Mouse (Mus musculus) CH12.LX (cell line): ENCODE measurements at regions not wholly inside any gene's neighbourhood (a gene's known extent, or its start where the extent isn't known, plus 50 kb on each side); places are given as distances from the start of the nearest gene placed in this dataset.

Source experiments
- DNase-seq: peaks from one replicate; pipeline ENCODE4 v3.0.0-alpha.2; 2013; ENCODE audit errors: extremely low read depth
- H3K27ac ChIP-seq: 2 replicates; pipeline ENCODE4 v1.5.1; 2012; ENCODE audit warnings: low read depth, mild to moderate bottlenecking, control low read depth, moderate library complexity; ENCODE audit not compliant: insufficient read depth
- H3K27me3 ChIP-seq: replicated peaks from 2 replicates; pipeline ENCODE3; 2012; ENCODE audit warnings: inconsistent platforms
- H3K36me3 ChIP-seq, 2 experiments: replicated peaks in 1 of 2; 2 replicates each; pipeline versions ENCODE3 to v1.6.1; 2012; ENCODE audit warnings: inconsistent platforms in 1 of 2, low read length in 1 of 2, mild to moderate bottlenecking in 1 of 2, mixed read lengths in 1 of 2, moderate library complexity in 1 of 2; ENCODE audit not compliant: control insufficient read depth in 1 of 2, insufficient read depth in 1 of 2
- H3K4me1 ChIP-seq, 2 experiments: 2 replicates each; pipeline ENCODE4 v1.6.1; 2012; ENCODE audit warnings: inconsistent platforms in 1 of 2, moderate library complexity in 1 of 2; ENCODE audit not compliant: insufficient read depth in 2 of 2, control insufficient read depth in 1 of 2
- H3K4me2 ChIP-seq: 2 replicates; pipeline ENCODE4 v1.6.1; 2012; ENCODE audit warnings: low read depth, mild to moderate bottlenecking, control low read depth; ENCODE audit not compliant: poor library complexity, insufficient read depth, severe bottlenecking
- H3K4me3 ChIP-seq, 3 experiments: fragments of 150-350 bp in 1 of 3; sonication (generic) in 1 of 3; replicated peaks in 1 of 3; 2 replicates each; pipeline versions ENCODE3 to v1.5.1; 2011 to 2012; ENCODE audit warnings: low read depth in 2 of 3, low read length in 2 of 3, mild to moderate bottlenecking in 2 of 3, moderate library complexity in 2 of 3, control low read depth in 1 of 3, improper control_type of control experiment in 1 of 3, inconsistent platforms in 1 of 3, mixed read lengths in 1 of 3; ENCODE audit not compliant: poor library complexity in 1 of 3
- H3K79me2 ChIP-seq: replicated peaks from 2 replicates; pipeline ENCODE4 v1.6.1; 2012; ENCODE audit warnings: mild to moderate bottlenecking, moderate library complexity; ENCODE audit not compliant: control insufficient read depth, poor library complexity, insufficient read depth, severe bottlenecking; ENCODE audit errors: extremely low read depth
- H3K9ac ChIP-seq: 2 replicates; pipeline ENCODE4 v1.6.1; 2012; ENCODE audit warnings: low read depth, mild to moderate bottlenecking, control low read depth, moderate library complexity; ENCODE audit not compliant: insufficient read depth
- H3K9me3 ChIP-seq: replicated peaks from 2 replicates; pipeline ENCODE3; 2012; ENCODE audit warnings: low read length, inconsistent platforms, mixed read lengths
- CHD1 ChIP-seq: IDR thresholded peaks from 2 replicates; pipeline ENCODE4 v1.6.1; 2012; ENCODE audit warnings: low read depth, low read length, improper control_type of control experiment, inconsistent platforms
- CHD2 ChIP-seq: IDR thresholded peaks from 2 replicates; pipeline ENCODE4 v1.6.1; 2011; ENCODE audit warnings: low read length, improper control_type of control experiment
- CTCF ChIP-seq, 2 experiments: IDR thresholded peaks in 1 of 2; conservative IDR thresholded peaks in 1 of 2; 2 replicates each; pipeline ENCODE4 v1.5.1; 2011 to 2012; ENCODE audit warnings: low read depth in 2 of 2, low read length in 2 of 2, improper control_type of control experiment in 1 of 2, inconsistent platforms in 1 of 2, mild to moderate bottlenecking in 1 of 2, moderate library complexity in 1 of 2
- ELF1 ChIP-seq: IDR thresholded peaks from 2 replicates; pipeline ENCODE4 v1.6.1; 2014; ENCODE audit warnings: low read depth, mild to moderate bottlenecking, inconsistent platforms, low read length, improper control_type of control experiment
- EP300 ChIP-seq: IDR thresholded peaks from 2 replicates; pipeline ENCODE4 v1.6.1; 2011; ENCODE audit warnings: low read length, improper control_type of control experiment
- ETS1 ChIP-seq: conservative IDR thresholded peaks from 2 replicates; pipeline ENCODE4 v1.6.1; 2012; ENCODE audit warnings: low read depth, mild to moderate bottlenecking, inconsistent platforms, low read length, improper control_type of control experiment, moderate library complexity
- IRF4 ChIP-seq: IDR thresholded peaks from 2 replicates; pipeline ENCODE4 v1.6.1; 2014; ENCODE audit warnings: low read depth, mild to moderate bottlenecking, inconsistent platforms, low read length, improper control_type of control experiment
- JUN ChIP-seq: IDR thresholded peaks from 2 replicates; pipeline ENCODE4 v1.6.1; 2011; ENCODE audit warnings: low read depth, mild to moderate bottlenecking, low read length, improper control_type of control experiment, moderate library complexity; ENCODE audit not compliant: insufficient read depth
- JUND ChIP-seq: conservative IDR thresholded peaks from 2 replicates; pipeline ENCODE4 v1.6.1; 2011; ENCODE audit warnings: low read depth, low read length, improper control_type of control experiment
- MEF2A ChIP-seq: IDR thresholded peaks from 2 replicates; pipeline ENCODE4 v1.6.1; 2014; ENCODE audit warnings: low read depth, mild to moderate bottlenecking, inconsistent platforms, low read length, improper control_type of control experiment, borderline replicate concordance
- MXI1 ChIP-seq: IDR thresholded peaks from 2 replicates; pipeline ENCODE4 v1.6.1; 2011; ENCODE audit warnings: mild to moderate bottlenecking, low read depth, low read length, improper control_type of control experiment
- MYC ChIP-seq: IDR thresholded peaks from 2 replicates; pipeline ENCODE4 v1.6.1; 2011; ENCODE audit warnings: low read depth, mild to moderate bottlenecking, improper control_type of control experiment, low read length
- NELFE ChIP-seq: IDR thresholded peaks from 2 replicates; pipeline ENCODE4 v1.6.1; 2011; ENCODE audit warnings: low read depth, low read length, improper control_type of control experiment
- NRF1 ChIP-seq: IDR thresholded peaks from 2 replicates; pipeline ENCODE4 v1.6.1; 2014; ENCODE audit warnings: low read depth, mild to moderate bottlenecking, inconsistent platforms, low read length, improper control_type of control experiment, moderate library complexity
- PAX5 ChIP-seq: IDR thresholded peaks from 2 replicates; pipeline ENCODE4 v1.6.1; 2012; ENCODE audit warnings: low read length, inconsistent platforms, mixed read lengths
- POLR2A ChIP-seq: IDR thresholded peaks from 2 replicates; pipeline ENCODE4 v1.6.1; 2011; ENCODE audit warnings: low read depth, mild to moderate bottlenecking, improper control_type of control experiment, low read length
- POLR2AphosphoS2 ChIP-seq: IDR thresholded peaks from 2 replicates; pipeline ENCODE4 v1.6.1; 2011; ENCODE audit warnings: low read depth, low read length, improper control_type of control experiment
- RAD21 ChIP-seq: IDR thresholded peaks from 2 replicates; pipeline ENCODE4 v1.6.1; 2011; ENCODE audit warnings: low read depth, mild to moderate bottlenecking, low read length, improper control_type of control experiment, moderate library complexity
- RCOR1 ChIP-seq: conservative IDR thresholded peaks from 2 replicates; pipeline ENCODE4 v1.6.1; 2012; ENCODE audit warnings: low read depth, mild to moderate bottlenecking, inconsistent platforms, low read length, improper control_type of control experiment
- SIN3A ChIP-seq: IDR thresholded peaks from 2 replicates; pipeline ENCODE4 v1.6.1; 2012; ENCODE audit warnings: low read length, improper control_type of control experiment, inconsistent platforms
- SMC3 ChIP-seq: IDR thresholded peaks from 2 replicates; pipeline ENCODE4 v1.6.1; 2011; ENCODE audit warnings: low read depth, low read length, improper control_type of control experiment
- UBTF ChIP-seq: IDR thresholded peaks from 2 replicates; pipeline ENCODE4 v1.6.1; 2012; ENCODE audit warnings: low read depth, mild to moderate bottlenecking, inconsistent platforms, low read length, improper control_type of control experiment, moderate library complexity
- USF2 ChIP-seq: conservative IDR thresholded peaks from 2 replicates; pipeline ENCODE4 v1.6.1; 2011; ENCODE audit warnings: low read depth, low read length, improper control_type of control experiment
- ZKSCAN1 ChIP-seq: IDR thresholded peaks from 2 replicates; pipeline ENCODE4 v1.6.1; 2012; ENCODE audit warnings: low read depth, inconsistent platforms, low read length, improper control_type of control experiment, borderline replicate concordance
- dilution Hi-C: fragments of 300-500 bp; cut with MboI; formaldehyde crosslinking; loops from 2 replicates; pipeline ENCODE4 v1.14.3; 2020; ENCODE audit warnings: low sequenced_read_pairs; ENCODE audit not compliant: extremely low pct_unique_long_range_greater_than_20kb, extremely low pct_ligation_motif_present
- in situ Hi-C: fragments of 300-500 bp; cut with MboI; formaldehyde crosslinking; loops from 3 replicates; pipeline ENCODE4 v1.14.3; 2019; ENCODE audit warnings: low sequenced_read_pairs, low pct_ligation_motif_present, low pct_unique_long_range_greater_than_20kb, mixed read lengths

DNA sequence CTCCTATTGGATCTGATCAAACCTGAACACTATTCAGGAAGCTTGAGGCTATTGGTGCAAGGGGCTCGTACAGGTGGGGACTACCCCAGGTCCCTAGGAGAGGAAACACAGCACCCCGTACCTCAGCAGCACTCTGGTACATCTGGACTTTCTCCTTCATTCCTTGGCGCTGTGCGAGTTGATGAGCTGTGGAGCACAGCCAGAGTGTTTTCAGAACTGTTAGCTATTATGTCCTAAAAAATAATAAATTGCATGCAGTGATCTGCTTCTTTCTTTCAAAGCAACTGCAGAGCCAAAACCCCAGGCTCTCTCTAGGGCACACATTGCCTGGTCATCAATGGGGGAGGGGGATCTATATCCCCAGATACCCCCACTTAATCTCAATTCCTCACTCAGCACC is 122.6 kb downstream of the Gm12728 start (continued):
- TF ChIP-seq MXI1 (no peak), POLR2AphosphoS2 (no peak)

DNA sequence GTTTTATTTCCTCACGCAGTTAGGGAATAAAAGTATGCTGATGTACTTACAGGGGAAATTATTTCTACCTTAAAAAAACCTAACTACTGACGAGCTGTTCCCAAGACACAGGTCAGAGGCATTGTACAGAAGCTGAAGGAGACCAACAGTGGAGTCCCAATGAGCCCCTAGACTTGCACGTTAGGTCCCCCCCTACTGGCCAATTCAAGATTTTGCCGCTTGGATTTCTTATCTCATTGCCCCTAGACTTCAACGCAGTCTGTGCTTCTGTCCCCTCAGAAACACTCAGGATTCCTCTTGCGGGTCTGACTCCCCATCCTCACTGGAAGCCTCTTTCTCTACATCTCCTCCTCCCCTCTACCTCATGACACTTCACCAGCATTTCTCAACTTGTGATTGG is 125.3 kb downstream of the Gm12728 start:
- Histone ChIP-seq H3K27ac (no peak overlapping the region), H3K79me2 (no peaks in the 10 kb centered on the region), H3K9ac (no peak overlapping the region), H3K4me1 (no peaks in the 10 kb centered on the region), H3K9me3 (no peaks in the 10 kb centered on the region), H3K36me3 (no peaks in the 10 kb centered on the region), H3K4me3 (no peak overlapping the region), H3K27me3 (peaks cover 18% of the 10 kb centered on the region), H3K4me2 (no peak overlapping the region)
- peak; percentile 40 for DNase-seq
- dilution Hi-C loops (no loop called here), in situ Hi-C loops (loop anchor here (25.0 kb wide), 1 partner anchor 778 kb away; no protein-coding TSS in a partner anchor)
- no peak for TF ChIP-seq IRF4
- peak; percentile 35 to 60; a peak in 2 of 4 replicates for TF ChIP-seq CTCF (conservative IDR thresholded peaks at IDR 0.05 in 1 of 2, IDR thresholded peaks at IDR 0.05 in 1 of 2; ENCODE audit: low read depth in 2 of 2, low read length in 2 of 2)
- no peak for TF ChIP-seq MXI1
- TF ChIP-seq RAD21, result peak; percentile 43
- TF ChIP-seq CHD2, result no peak
- no peak for TF ChIP-seq MYC
- no peak for TF ChIP-seq PAX5
- no peak for TF ChIP-seq UBTF
- TF ChIP-seq NRF1, result no peak
- TF ChIP-seq CHD1, result no peak
- no peak for TF ChIP-seq SIN3A
- TF ChIP-seq SMC3, result peak; percentile 43
- TF ChIP-seq ELF1, result no peak
- TF ChIP-seq JUN, result no peak
- no peak for TF ChIP-seq MEF2A
- no peak for TF ChIP-seq USF2
- no peak for TF ChIP-seq POLR2A
- no peak for TF ChIP-seq ZKSCAN1
- no peak for TF ChIP-seq RCOR1
- TF ChIP-seq POLR2AphosphoS2, result no peak
- TF ChIP-seq ETS1, result no peak
- TF ChIP-seq JUND, result no peak
- no peak for TF ChIP-seq NELFE
- no peak for TF ChIP-seq EP300
